Mouse (Mus musculus): ENCODE results near the gene Klk10. TPM values are rescaled to one million over a fixed set of nuclear protein-coding genes. Genes with fewer than 3 reads are reported as not detected.
A peak's percentile ranks its signal among the peaks of the same experiment; 100 is the strongest.

The Klk10 gene
- polyA plus RNA-seq, 1 experiment from 2014 or later = 17.4 TPM

DNA sequence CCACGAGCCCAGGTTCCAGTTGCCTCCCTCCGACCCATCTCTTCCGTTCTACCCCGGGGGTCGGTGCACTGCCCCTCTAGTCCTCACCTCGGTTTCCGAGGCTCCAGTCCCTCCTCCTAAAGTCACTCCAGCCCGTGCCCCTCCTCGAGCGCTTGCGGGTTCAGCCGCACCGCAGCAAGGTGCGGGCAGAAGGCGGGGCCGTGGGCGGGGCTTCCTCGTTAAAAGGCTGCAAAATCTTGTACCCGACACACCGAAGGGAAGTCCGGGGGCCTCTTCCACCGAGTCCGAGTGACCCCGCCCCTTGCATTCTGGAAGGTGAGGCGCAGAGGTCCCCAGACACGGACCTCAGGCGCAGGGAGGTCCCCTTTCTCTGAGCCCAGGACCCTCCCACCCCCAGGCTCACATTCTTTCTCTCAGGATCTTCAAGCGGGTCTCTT lies 16.5 kb downstream of the Klk10 start, which contains the start of gene Klk8:
Gene Klk8 (plus strand): TSS at position 245 of the 437 bp plus-strand sequence.
- H3K4me2 ChIP-seq = peak within 1 kb of the TSS; percentile 93
- 0 out of 2 replicates have a peak, but pooled peaks cover 3% of the 10 kb centered on the region for H3K27me3 ChIP-seq (replicated peaks)
- H3K36me3 ChIP-seq = no peaks in the 10 kb centered on the region
- under 1% methylated on average over 28 of the region's 28 CpGs for WGBS
- peak within 1 kb of the TSS; percentile 52 for H3K4me3 ChIP-seq (replicated peaks)
- ATAC-seq (ENCODE audit: insufficient read depth, low FRiP score, low read depth) = peak; percentile 19; the same call in 1 of the 2 replicates
- H3K9ac ChIP-seq = no peak within 1 kb of the TSS
- H3K27ac ChIP-seq = no peak within 1 kb of the TSS
- no peaks in the 10 kb centered on the region for H3K9me3 ChIP-seq
- peaks cover 7% of the 10 kb centered on the region; the same call in 1 of the 2 replicates for H3K4me1 ChIP-seq

DNA sequence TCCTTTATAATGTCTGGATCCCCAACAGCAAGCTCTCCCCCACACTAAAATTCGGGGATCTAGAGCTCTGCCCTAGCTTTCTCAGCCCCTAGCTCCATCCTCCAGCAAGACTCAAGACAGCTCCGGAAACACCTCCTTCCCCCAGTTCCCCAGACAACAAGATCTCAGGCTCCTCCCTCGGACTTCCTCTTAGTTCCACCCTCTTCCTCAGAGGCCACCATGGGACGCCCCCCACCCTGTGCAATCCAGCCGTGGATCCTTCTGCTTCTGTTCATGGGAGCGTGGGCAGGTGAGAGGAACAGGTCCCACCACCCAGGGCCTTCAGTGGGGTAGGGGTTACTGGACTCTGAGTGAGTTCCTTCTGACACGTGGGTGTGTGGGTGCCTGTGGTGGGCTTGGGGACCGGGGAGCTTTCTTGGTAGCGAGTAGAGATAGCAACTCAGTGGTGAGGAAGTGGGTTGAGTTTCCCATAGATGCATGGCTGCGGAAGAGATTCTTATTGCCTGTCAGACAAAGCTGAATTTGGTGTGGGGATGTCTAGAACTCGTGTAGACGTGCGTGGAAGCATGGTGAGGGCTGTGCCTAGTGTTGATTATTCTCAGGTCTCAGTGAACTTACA lies 17.1 kb downstream of the Klk10 start:
- Histone ChIP-seq H3K9me3 (no peaks in the 10 kb centered on the region), H3K27ac (no peak overlapping the region), H3K27me3 (replicated peaks) (0 out of 2 replicates have a peak, but pooled peaks cover 3% of the 10 kb centered on the region), H3K4me2 (peak overlapping the region; percentile 93), H3K4me3 (replicated peaks) (peak overlapping the region; percentile 52), H3K36me3 (no peaks in the 10 kb centered on the region), H3K4me1 (peaks cover 7% of the 10 kb centered on the region; the same call in 1 of the 2 replicates), H3K9ac (no peak overlapping the region)
- ATAC-seq (ENCODE audit: insufficient read depth, low FRiP score, low read depth) = peak; percentile 47
- WGBS = 36% methylated on average over 13 of the region's 13 CpGs

DNA sequence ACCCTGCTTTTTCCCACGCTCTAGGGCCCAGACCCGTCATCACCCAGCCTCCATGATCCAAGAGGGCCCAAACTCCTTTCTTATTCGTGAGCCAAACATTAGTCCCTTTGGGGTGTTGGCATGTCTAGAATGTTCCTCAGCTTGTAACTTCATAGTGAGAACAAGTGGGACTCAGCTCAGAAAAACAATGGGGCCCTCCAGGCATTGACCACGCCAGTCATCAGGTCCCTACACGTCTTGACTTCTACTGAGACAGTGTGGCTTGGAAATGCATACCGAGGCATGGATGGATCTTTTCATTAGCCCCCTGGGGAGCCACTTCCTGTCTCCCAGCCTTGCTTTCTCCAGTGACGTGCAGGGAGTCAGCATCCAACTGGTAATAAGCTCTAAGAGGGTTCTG lies 19.0 kb downstream of the Klk10 start:
- Histone ChIP-seq H3K27me3 (replicated peaks) (0 out of 2 replicates have a peak, but pooled peaks cover 3% of the 10 kb centered on the region), H3K9ac (no peak overlapping the region), H3K4me2 (no peak overlapping the region), H3K4me1 (peaks cover 7% of the 10 kb centered on the region; the same call in 1 of the 2 replicates), H3K4me3 (replicated peaks) (no peak overlapping the region), H3K9me3 (no peaks in the 10 kb centered on the region), H3K36me3 (no peaks in the 10 kb centered on the region), H3K27ac (no peak overlapping the region)
- 66% methylated on average over 7 of the region's 7 CpGs for WGBS
- ATAC-seq (ENCODE audit: insufficient read depth, low FRiP score, low read depth) = no peak

DNA sequence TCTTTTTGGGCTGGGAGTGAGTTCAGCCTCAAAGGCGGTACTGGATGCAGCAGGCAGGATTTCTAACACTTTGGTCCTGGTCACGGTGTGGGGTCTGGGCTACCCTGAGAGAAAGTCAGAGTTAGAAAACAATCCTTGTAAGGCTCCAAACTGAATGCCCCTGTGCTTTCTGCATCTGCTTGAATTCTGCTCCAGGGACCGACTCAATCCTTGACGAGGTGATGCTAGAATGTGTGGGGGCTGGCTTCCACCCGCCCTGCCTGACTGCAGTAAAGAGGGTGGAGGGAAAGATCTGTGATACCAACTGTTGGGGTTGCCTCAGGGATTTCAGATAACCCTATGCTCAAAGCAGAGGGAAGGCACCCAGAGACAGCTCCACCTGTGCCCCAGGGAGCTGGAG lies 30.2 kb downstream of the Klk10 start, which contains the start of gene Klk7:
Gene Klk7 (plus strand): TSS at position 301 of the 400 bp plus-strand sequence.
- Histone ChIP-seq H3K27ac (no peak within 1 kb of the TSS), H3K4me1 (no peaks in the 10 kb centered on the region), H3K36me3 (no peaks in the 10 kb centered on the region), H3K4me3 (replicated peaks) (no peak within 1 kb of the TSS), H3K27me3 (replicated peaks) (no peaks in the 10 kb centered on the region), H3K9ac (no peak within 1 kb of the TSS), H3K9me3 (no peaks in the 10 kb centered on the region), H3K4me2 (no peak within 1 kb of the TSS)
- 40% methylated on average over 5 of the region's 5 CpGs for WGBS
- ATAC-seq (ENCODE audit: insufficient read depth, low FRiP score, low read depth) = no peak

DNA sequence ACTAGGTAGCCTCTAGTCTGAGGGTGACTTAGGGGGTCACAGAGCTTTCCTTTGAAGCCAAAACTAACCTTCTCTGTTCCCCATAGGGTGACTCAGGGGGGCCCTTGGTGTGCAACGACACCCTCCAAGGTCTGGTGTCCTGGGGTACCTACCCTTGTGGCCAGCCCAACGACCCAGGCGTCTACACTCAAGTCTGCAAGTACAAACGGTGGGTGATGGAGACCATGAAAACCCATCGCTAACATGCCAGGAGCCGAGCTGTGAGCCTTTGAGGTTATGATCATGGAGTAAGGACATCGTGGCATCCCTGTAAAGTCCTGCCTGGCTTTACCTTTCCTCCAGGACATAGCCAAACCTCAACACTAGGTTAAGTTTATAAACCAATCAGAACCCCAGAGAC lies 34.4 kb downstream of the Klk10 start:
- ATAC-seq (ENCODE audit: insufficient read depth, low FRiP score, low read depth) = no peak
- H3K9me3 ChIP-seq = no peaks in the 10 kb centered on the region
- H3K27me3 ChIP-seq (replicated peaks) = no peaks in the 10 kb centered on the region
- no peaks in the 10 kb centered on the region for H3K36me3 ChIP-seq
- H3K27ac ChIP-seq = no peak overlapping the region
- no peak overlapping the region for H3K4me3 ChIP-seq (replicated peaks)
- WGBS = 86% methylated on average over 7 of the region's 7 CpGs
- no peak overlapping the region for H3K4me2 ChIP-seq
- H3K4me1 ChIP-seq = no peaks in the 10 kb centered on the region
- H3K9ac ChIP-seq = no peak overlapping the region

DNA sequence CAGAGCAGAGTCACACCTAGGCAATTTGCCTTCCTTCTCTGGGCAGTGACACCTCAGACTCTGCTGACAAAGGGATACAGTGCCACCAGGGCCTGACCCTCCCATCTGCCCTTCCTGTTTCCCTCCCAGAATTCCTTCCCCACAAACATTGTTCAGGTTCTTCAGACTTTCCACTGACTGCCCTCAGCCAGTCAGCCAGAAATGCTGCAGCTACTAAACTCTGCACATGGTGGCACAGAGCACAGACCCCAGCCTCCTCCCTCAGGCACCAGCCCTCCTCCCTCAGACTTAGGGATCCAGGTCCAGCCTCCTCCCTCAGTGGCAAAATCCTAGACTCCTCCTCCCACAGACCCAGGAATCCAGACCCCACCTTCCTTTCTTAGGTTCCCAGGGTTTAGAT lies 35.9 kb downstream of the Klk10 start:
- Histone ChIP-seq H3K9me3 (no peaks in the 10 kb centered on the region), H3K4me2 (no peak overlapping the region), H3K9ac (no peak overlapping the region), H3K36me3 (no peaks in the 10 kb centered on the region), H3K27me3 (replicated peaks) (no peaks in the 10 kb centered on the region), H3K27ac (no peak overlapping the region), H3K4me1 (no peaks in the 10 kb centered on the region), H3K4me3 (replicated peaks) (no peak overlapping the region)
- ATAC-seq (ENCODE audit: insufficient read depth, low FRiP score, low read depth) = no peak

DNA sequence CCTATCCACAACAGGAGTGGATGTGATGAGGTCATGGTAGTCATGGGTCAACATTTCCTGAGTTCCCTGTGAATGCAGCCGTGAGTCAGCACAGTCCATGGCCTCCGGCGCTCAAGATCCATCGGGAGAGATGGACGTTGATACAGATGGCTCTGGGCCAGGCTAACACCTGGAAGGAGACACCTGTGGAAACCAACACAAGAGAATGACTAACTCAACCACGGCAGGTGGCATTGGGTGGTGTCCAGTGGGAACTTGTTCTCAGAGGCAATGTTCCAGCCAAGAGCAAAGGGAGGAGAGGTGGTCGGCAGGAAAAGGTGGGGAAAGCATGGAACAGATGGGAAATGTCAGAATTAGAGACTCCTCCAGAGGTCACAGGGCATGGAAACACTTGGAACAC lies 40.7 kb downstream of the Klk10 start:
- no peaks in the 10 kb centered on the region for H3K27me3 ChIP-seq (replicated peaks)
- no peak for ATAC-seq (ENCODE audit: insufficient read depth, low FRiP score, low read depth)
- no peaks in the 10 kb centered on the region for H3K9me3 ChIP-seq
- H3K4me1 ChIP-seq = no peaks in the 10 kb centered on the region
- H3K9ac ChIP-seq = no peak overlapping the region
- H3K27ac ChIP-seq = no peak overlapping the region
- H3K4me3 ChIP-seq (replicated peaks) = no peak overlapping the region
- WGBS = 79% methylated on average over 7 of the region's 7 CpGs
- no peak overlapping the region for H3K4me2 ChIP-seq
- H3K36me3 ChIP-seq = no peaks in the 10 kb centered on the region

DNA sequence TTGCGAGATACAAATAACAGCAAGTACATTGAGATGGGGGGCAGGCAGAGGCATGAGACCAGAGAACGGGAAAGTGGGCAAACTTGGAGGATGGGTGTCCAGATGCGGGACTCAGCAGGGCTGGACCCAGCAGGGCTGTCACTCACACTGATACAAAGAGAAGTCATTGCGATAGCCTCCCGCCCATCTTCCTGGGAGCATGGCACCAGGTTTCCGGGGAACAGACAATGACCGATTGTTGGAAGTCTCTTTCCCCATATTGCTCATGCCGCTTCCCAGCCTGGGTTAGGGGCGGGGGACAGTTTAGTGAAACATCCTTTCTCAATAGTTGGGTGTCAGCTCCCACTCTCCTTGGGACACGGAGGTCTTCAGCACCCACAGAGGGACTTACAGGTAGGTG lies 43.4 kb downstream of the Klk10 start, which contains the start of gene Klk6:
Gene Klk6 (plus strand): TSS at position 301 of the 400 bp plus-strand sequence.
- H3K4me2 ChIP-seq = no peak within 1 kb of the TSS
- no peaks in the 10 kb centered on the region for H3K4me1 ChIP-seq
- ATAC-seq (ENCODE audit: insufficient read depth, low FRiP score, low read depth) = no peak
- no peaks in the 10 kb centered on the region for H3K9me3 ChIP-seq
- no peaks in the 10 kb centered on the region for H3K27me3 ChIP-seq (replicated peaks)
- no peak within 1 kb of the TSS for H3K4me3 ChIP-seq (replicated peaks)
- 80% methylated on average over 10 of the region's 10 CpGs for WGBS
- H3K36me3 ChIP-seq = no peaks in the 10 kb centered on the region
- no peak within 1 kb of the TSS for H3K9ac ChIP-seq
- no peak within 1 kb of the TSS for H3K27ac ChIP-seq

DNA sequence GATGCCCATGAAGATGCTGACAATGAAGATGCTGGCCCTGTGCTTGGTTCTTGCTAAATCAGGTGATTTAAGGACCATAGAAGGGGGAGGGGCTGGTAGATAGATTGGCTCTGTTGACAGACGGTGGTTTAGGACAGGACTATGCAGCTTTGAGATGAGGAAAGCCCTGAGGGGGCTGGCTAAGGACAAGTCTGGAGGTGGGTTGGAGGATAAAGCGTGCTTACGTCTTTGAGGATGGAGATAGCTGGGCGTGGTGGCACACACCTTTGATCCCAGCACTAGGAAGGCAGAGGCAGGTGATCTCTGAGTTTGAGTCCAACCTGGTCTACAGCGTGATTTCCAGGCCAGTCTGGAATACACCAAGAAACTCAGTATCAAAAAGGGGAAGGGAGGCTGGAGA lies 45.2 kb downstream of the Klk10 start:
- Histone ChIP-seq H3K36me3 (no peaks in the 10 kb centered on the region), H3K4me1 (no peaks in the 10 kb centered on the region), H3K9me3 (no peaks in the 10 kb centered on the region), H3K4me2 (no peak overlapping the region), H3K4me3 (replicated peaks) (no peak overlapping the region), H3K27ac (no peak overlapping the region), H3K27me3 (replicated peaks) (no peaks in the 10 kb centered on the region), H3K9ac (no peak overlapping the region)
- WGBS = 85% methylated on average over 5 of the region's 5 CpGs
- ATAC-seq (ENCODE audit: insufficient read depth, low FRiP score, low read depth) = no peak

DNA sequence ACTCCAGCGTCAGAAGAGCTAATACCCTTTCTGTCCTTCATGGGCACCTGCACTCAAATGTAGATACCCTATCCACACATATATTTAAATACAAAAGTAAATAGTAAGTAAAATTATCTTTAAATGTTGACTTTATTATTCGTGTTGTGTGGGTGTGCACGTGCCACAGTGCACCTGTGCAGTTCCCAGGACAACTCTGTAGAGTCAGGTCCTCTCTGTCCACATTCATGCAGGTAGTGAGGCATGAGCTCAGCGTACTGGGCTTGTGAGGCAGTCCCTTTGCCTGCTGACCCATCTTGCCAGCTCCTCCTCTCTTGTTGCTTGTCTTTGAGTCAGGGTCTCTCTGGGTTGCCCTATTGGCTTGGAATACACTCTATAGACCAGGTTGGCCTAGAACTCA lies 46.9 kb downstream of the Klk10 start:
- H3K9ac ChIP-seq = no peak overlapping the region
- no peaks in the 10 kb centered on the region for H3K36me3 ChIP-seq
- peak; percentile 65; the same call in 1 of the 2 replicates for ATAC-seq (ENCODE audit: insufficient read depth, low FRiP score, low read depth)
- 70% methylated on average over 4 of the region's 4 CpGs for WGBS
- no peak overlapping the region for H3K27ac ChIP-seq
- no peak overlapping the region for H3K4me3 ChIP-seq (replicated peaks)
- no peak overlapping the region for H3K4me2 ChIP-seq
- no peaks in the 10 kb centered on the region for H3K4me1 ChIP-seq
- H3K27me3 ChIP-seq (replicated peaks) = no peaks in the 10 kb centered on the region
- H3K9me3 ChIP-seq = no peaks in the 10 kb centered on the region

DNA sequence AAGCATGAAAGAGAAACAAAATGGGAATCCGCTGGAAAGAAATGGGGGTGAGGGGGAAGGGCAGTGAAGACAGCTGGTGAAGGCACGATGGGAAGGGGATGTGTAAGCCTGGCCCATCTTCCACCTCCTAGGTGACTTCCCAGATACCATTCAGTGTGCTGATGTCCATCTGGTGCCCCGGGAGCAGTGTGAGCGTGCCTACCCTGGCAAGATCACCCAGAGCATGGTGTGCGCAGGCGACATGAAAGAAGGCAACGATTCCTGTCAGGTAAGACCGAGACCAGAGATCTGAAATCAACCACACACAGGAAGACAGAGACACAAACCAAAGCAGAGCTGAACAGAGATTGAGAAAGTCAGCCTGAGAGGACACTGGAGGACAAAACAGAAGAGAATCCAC lies 48.2 kb downstream of the Klk10 start:
- no peaks in the 10 kb centered on the region for H3K9me3 ChIP-seq
- no peaks in the 10 kb centered on the region for H3K36me3 ChIP-seq
- no peak overlapping the region for H3K9ac ChIP-seq
- no peak for ATAC-seq (ENCODE audit: insufficient read depth, low FRiP score, low read depth)
- H3K4me3 ChIP-seq (replicated peaks) = no peak overlapping the region
- no peaks in the 10 kb centered on the region for H3K27me3 ChIP-seq (replicated peaks)
- H3K4me1 ChIP-seq = no peaks in the 10 kb centered on the region
- no peak overlapping the region for H3K4me2 ChIP-seq
- H3K27ac ChIP-seq = no peak overlapping the region
- WGBS = 86% methylated on average over 8 of the region's 8 CpGs
